Mouse (Mus musculus) hindbrain, embryonic 12.5 days (tissue): ENCODE measurements around the gene Mroh3. TPM values are rescaled to one million over a fixed set of nuclear protein-coding genes. Genes with fewer than 3 reads are reported as not detected.

Experiments used
- ATAC-seq: fragments of 200-750 bp; cut with Nextera tagmentation; 2 replicates; pipeline ENCODE4 v1.8.0; 2017; ENCODE audit warnings: moderate TSS enrichment; ENCODE audit not compliant: low FRiP score
- H3K27ac ChIP-seq: fragments of 300-500 bp; sonication (generic); 2 replicates; pipeline ENCODE4 v1.5.1; 2016; ENCODE audit warnings: mild to moderate bottlenecking
- H3K27me3 ChIP-seq: fragments of 300-500 bp; sonication (generic); 2 replicates; pipeline ENCODE4 v1.6.1; 2016; ENCODE audit warnings: mild to moderate bottlenecking
- H3K36me3 ChIP-seq: fragments of 300-500 bp; sonication (generic); 2 replicates; pipeline ENCODE4 v1.6.1; 2016; ENCODE audit warnings: mild to moderate bottlenecking
- H3K4me1 ChIP-seq: fragments of 300-500 bp; sonication (generic); 2 replicates; pipeline ENCODE4 v1.6.1; 2016
- H3K4me2 ChIP-seq: fragments of 300-500 bp; sonication (generic); replicated peaks from 2 replicates; pipeline ENCODE4 v1.6.1; 2016; ENCODE audit warnings: mild to moderate bottlenecking
- H3K4me3 ChIP-seq: fragments of 300-500 bp; sonication (generic); 2 replicates; pipeline ENCODE4 v1.5.1; 2016; ENCODE audit warnings: mild to moderate bottlenecking
- H3K9ac ChIP-seq: fragments of 300-500 bp; sonication (generic); 2 replicates; pipeline ENCODE4 v1.6.1; 2016; ENCODE audit warnings: mild to moderate bottlenecking, moderate library complexity
- H3K9me3 ChIP-seq: fragments of 300-500 bp; sonication (generic); replicated peaks from 2 replicates; pipeline ENCODE4 v1.6.1; 2016; ENCODE audit warnings: mild to moderate bottlenecking
- WGBS: fragments of 180-500 bp; shearing (Covaris S2); methylation state at CpG from one replicate; pipeline ENCODE4 v1.1.7; 2016; 5-methylcytosine and 5-hydroxymethylcytosine counted together
- polyA plus RNA-seq: library from polyadenylated mRNA; unstranded; fragments of >200 nt; fragmentation: Nextera tagmentation; extraction: Ambion mirVana; gene quantifications from 2 replicates; pipeline ENCODE4 v1.2.1, GENCODE M21; 2016

Mroh3 gene
- polyA plus RNA-seq, 1 experiment from 2014 or later = 0.34 TPM

DNA sequence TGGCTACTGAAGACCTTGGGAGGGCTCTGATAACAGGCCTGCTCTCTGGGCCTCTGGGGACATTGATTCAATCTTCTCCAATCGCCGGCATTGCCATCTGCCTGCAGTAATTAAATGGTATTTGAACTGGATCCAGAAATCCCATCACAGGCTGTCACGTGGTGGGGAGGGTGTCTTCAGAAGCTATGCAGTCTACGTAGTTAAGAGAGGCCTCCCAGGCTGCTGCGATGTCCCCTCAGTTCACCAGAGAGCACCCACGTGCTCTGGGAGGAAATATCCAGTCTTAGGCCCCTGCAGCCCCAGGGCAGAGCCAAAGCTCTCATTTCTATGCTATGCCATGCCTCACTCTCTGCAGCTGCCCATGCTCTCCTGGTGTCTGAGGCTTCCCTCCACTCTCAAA, 70.3 kb downstream of the Mroh3 start:
- no peak overlapping the region for H3K4me3 ChIP-seq
- peaks cover 23% of the 10 kb centered on the region for H3K36me3 ChIP-seq
- no peaks in the 10 kb centered on the region for H3K27me3 ChIP-seq
- no peaks in the 10 kb centered on the region for H3K9me3 ChIP-seq
- peak overlapping the region; percentile 20 for H3K4me2 ChIP-seq
- 29% methylated on average over 6 of the region's 6 CpGs for WGBS
- no peak overlapping the region for H3K9ac ChIP-seq
- peak overlapping the region; percentile 72 for H3K27ac ChIP-seq
- peak; percentile 59 for ATAC-seq
- H3K4me1 ChIP-seq = peaks cover 73% of the 10 kb centered on the region

GRCm38 (mm10) chr1:136141176-136141950, 71.3 kb downstream of the Mroh3 start:
- no peaks in the 10 kb centered on the region for H3K9me3 ChIP-seq
- H3K27me3 ChIP-seq = no peaks in the 10 kb centered on the region
- peaks cover 82% of the 10 kb centered on the region for H3K4me1 ChIP-seq
- WGBS = 85% methylated on average over 11 of the region's 11 CpGs
- peak overlapping the region; percentile 72; the same call in 1 of the 2 replicates for H3K27ac ChIP-seq
- no peak overlapping the region for H3K4me3 ChIP-seq
- peak overlapping the region; percentile 20; the same call in 1 of the 2 replicates for H3K4me2 ChIP-seq
- peak overlapping the region; percentile 13; the same call in 1 of the 2 replicates for H3K9ac ChIP-seq
- peaks cover 15% of the 10 kb centered on the region for H3K36me3 ChIP-seq
- no peak for ATAC-seq

GRCm38 (mm10) chr1:136139990-136140640, 72.5 kb downstream of the Mroh3 start:
- Histone ChIP-seq H3K4me1 (peaks cover 95% of the 10 kb centered on the region), H3K4me2 (peak overlapping the region; percentile 75), H3K9ac (peak overlapping the region; percentile 55), H3K4me3 (peak overlapping the region; percentile 47), H3K9me3 (no peaks in the 10 kb centered on the region), H3K36me3 (peaks cover 7% of the 10 kb centered on the region), H3K27ac (peak overlapping the region; percentile 73), H3K27me3 (no peaks in the 10 kb centered on the region)
- under 1% methylated on average over 32 of the region's 32 CpGs for WGBS
- ATAC-seq = peak; percentile 11; the same call in 1 of the 2 replicates

DNA sequence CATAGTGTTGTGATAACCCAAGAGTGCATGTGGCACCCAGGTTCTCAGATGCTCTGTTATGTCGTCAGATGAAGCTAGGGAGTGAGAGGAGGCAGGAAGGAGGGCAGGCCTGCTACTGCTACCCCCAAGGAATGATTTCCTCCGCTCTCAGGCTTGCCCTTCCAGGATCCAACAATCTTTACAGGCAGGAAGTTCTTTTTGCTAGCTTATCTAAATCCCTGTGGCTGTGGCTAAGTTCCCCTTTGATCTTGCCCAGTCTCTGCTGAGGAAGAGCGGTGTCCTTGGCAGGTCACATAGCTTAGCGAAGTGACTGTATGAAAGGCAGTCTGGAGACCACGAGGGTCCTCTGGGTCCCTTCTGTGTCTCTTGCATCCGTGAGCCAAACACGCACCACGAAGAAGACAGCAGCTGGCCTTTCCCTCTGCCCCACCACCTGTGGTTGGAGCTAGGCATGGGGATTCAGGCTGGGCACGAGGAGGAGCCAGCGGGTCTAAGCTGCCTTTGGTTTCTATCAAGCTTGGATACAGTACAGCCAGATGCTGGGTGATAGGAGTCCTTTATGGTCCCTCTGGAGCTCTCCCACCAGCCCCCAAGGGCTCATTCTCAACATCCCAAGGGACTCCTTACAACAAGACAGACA, 74.3 kb downstream of the Mroh3 start:
- H3K9me3 ChIP-seq = no peaks in the 10 kb centered on the region
- ATAC-seq = no peak
- H3K4me3 ChIP-seq = no peak overlapping the region
- no peaks in the 10 kb centered on the region for H3K27me3 ChIP-seq
- H3K27ac ChIP-seq = peak overlapping the region; percentile 75
- WGBS = 43% methylated on average over 10 of the region's 10 CpGs
- no peaks in the 10 kb centered on the region for H3K36me3 ChIP-seq
- peaks cover 100% of the 10 kb centered on the region for H3K4me1 ChIP-seq
- peak overlapping the region; percentile 50 for H3K9ac ChIP-seq
- H3K4me2 ChIP-seq = no peak overlapping the region; the same call in 1 of the 2 replicates

- H3K27ac ChIP-seq = peak overlapping the region; percentile 75
- no peaks in the 10 kb centered on the region for H3K9me3 ChIP-seq
- H3K4me1 ChIP-seq = peaks cover 100% of the 10 kb centered on the region
- H3K9ac ChIP-seq = peak overlapping the region; percentile 50
- 3% methylated on average over 4 of the region's 4 CpGs for WGBS
- no peaks in the 10 kb centered on the region for H3K36me3 ChIP-seq
- no peak for ATAC-seq
- H3K4me3 ChIP-seq = no peak overlapping the region
- H3K4me2 ChIP-seq = peak overlapping the region; percentile 34
- H3K27me3 ChIP-seq = no peaks in the 10 kb centered on the region
Measured at GRCm38 (mm10) chr1:136137575-136137974, 75.1 kb downstream of the Mroh3 start.

- Histone ChIP-seq H3K4me2 (peak overlapping the region; percentile 34), H3K9ac (peak overlapping the region; percentile 38; the same call in 1 of the 2 replicates), H3K27me3 (no peaks in the 10 kb centered on the region), H3K27ac (peak overlapping the region; percentile 75), H3K4me3 (no peak overlapping the region), H3K36me3 (no peaks in the 10 kb centered on the region), H3K4me1 (peaks cover 100% of the 10 kb centered on the region), H3K9me3 (no peaks in the 10 kb centered on the region)
- WGBS = 30% methylated on average over 7 of the region's 7 CpGs
- ATAC-seq = no peak
Measured at GRCm38 (mm10) chr1:136137071-136137531, 75.5 kb downstream of the Mroh3 start.

- Histone ChIP-seq H3K27ac (peak overlapping the region; percentile 75; the same call in 1 of the 2 replicates), H3K9ac (peak overlapping the region; percentile 18; the same call in 1 of the 2 replicates), H3K4me3 (no peak overlapping the region), H3K4me1 (peaks cover 98% of the 10 kb centered on the region), H3K27me3 (no peaks in the 10 kb centered on the region), H3K9me3 (no peaks in the 10 kb centered on the region), H3K36me3 (no peaks in the 10 kb centered on the region), H3K4me2 (0 out of 2 replicates have a peak overlapping the region, but pooled peaks have one; percentile 34)
- ATAC-seq = no peak
- WGBS = 25% methylated on average over 4 of the region's 4 CpGs
Measured at GRCm38 (mm10) chr1:136136547-136136946, 76.1 kb downstream of the Mroh3 start.

GRCm38 (mm10) chr1:136135777-136136444, 76.7 kb downstream of the Mroh3 start:
- no peaks in the 10 kb centered on the region for H3K27me3 ChIP-seq
- H3K4me2 ChIP-seq = peak overlapping the region; percentile 1
- no peak overlapping the region for H3K4me3 ChIP-seq
- H3K36me3 ChIP-seq = no peaks in the 10 kb centered on the region
- no peak for ATAC-seq
- 0 out of 2 replicates have a peak overlapping the region, but pooled peaks have one; percentile 1 for H3K9ac ChIP-seq
- 65% methylated on average over 6 of the region's 6 CpGs for WGBS
- no peak overlapping the region for H3K27ac ChIP-seq
- no peaks in the 10 kb centered on the region for H3K9me3 ChIP-seq
- peaks cover 91% of the 10 kb centered on the region for H3K4me1 ChIP-seq

- Histone ChIP-seq H3K9me3 (no peaks in the 10 kb centered on the region), H3K27me3 (no peaks in the 10 kb centered on the region), H3K4me3 (no peak overlapping the region), H3K9ac (no peak overlapping the region), H3K4me2 (peak overlapping the region; percentile 71), H3K27ac (no peak overlapping the region), H3K36me3 (no peaks in the 10 kb centered on the region), H3K4me1 (peaks cover 91% of the 10 kb centered on the region)
- no peak for ATAC-seq
- 68% methylated on average over 1 of the region's 1 CpGs for WGBS
Measured at GRCm38 (mm10) chr1:136135046-136135445, 77.6 kb downstream of the Mroh3 start.

DNA sequence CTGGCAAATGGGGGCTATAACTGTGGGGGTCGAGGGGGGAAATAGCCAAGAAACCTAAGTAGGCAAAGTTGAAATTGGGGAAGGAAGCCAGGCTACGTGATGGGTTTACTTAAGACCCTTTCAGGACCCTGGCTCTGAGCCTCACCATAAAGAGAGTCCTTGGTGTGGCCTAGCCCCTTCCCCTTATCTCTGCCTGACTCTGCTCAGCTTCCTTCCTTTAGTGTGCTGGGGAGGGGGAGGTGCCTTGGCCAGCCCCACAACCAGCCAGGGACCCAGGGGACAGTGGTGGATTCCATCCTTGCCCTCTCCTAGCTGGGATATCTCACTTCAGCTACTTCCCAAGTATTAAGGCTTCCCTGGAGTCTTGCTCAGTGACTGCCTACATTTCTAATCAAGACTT, 78.1 kb downstream of the Mroh3 start:
- Histone ChIP-seq H3K27me3 (no peaks in the 10 kb centered on the region), H3K9me3 (no peaks in the 10 kb centered on the region), H3K4me3 (peak overlapping the region; percentile 82; the same call in 1 of the 2 replicates), H3K4me1 (peaks cover 88% of the 10 kb centered on the region), H3K27ac (0 out of 2 replicates have a peak overlapping the region, but pooled peaks have one; percentile 93), H3K4me2 (peak overlapping the region; percentile 71), H3K36me3 (no peaks in the 10 kb centered on the region), H3K9ac (peak overlapping the region; percentile 96; the same call in 1 of the 2 replicates)
- WGBS = 79% methylated on average over 2 of the region's 2 CpGs
- ATAC-seq = no peak

DNA sequence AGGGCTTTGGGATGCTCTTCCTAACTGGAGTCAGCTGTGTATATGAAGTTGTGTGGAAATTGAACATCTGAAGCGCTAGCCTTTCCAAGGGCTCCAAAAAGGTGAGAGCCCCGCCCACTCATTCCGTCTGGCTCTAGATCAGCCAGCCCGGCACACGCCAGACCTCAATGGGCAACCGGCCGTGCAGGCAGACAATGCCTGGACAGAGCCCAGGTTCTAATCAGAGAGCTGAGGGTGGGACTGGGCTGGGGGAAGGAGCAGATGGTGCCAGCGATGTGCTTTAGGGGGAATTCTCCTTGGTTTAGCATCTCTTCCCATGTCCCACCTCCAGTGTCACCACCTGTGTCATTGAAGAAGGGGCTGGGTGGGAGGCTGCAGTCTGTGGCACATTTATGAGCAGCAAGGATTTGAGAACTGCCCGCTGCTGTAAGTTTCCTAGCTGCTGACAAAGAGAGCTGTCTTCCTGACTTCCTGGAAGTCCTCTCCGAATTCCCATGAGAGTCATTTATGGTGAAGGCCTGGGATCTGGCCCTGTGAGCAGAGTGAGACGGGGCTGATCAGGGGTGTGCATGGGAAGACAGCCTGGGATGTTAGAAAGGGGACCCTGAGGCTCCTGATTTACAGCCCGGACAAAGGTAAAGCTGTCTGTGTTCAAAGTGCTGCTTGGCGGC, 78.9 kb downstream of the Mroh3 start:
- WGBS = 37% methylated on average over 13 of the region's 13 CpGs
- no peaks in the 10 kb centered on the region for H3K36me3 ChIP-seq
- no peaks in the 10 kb centered on the region for H3K9me3 ChIP-seq
- H3K27ac ChIP-seq = peak overlapping the region; percentile 93
- peak overlapping the region; percentile 71 for H3K4me2 ChIP-seq
- H3K27me3 ChIP-seq = no peaks in the 10 kb centered on the region
- ATAC-seq = no peak
- H3K4me1 ChIP-seq = peaks cover 86% of the 10 kb centered on the region
- H3K4me3 ChIP-seq = peak overlapping the region; percentile 82
- H3K9ac ChIP-seq = peak overlapping the region; percentile 96
